Mouse (Mus musculus) myocyte (in vitro differentiated cells): ENCODE data around the gene Ap2a1. TPM values are rescaled to one million over a fixed set of nuclear protein-coding genes. Genes with fewer than 3 reads are reported as not detected.

Source experiments
- H3K27me3 ChIP-seq: one replicate; pipeline ENCODE4 v1.6.1; 2011; ENCODE audit not compliant: control insufficient read depth, insufficient read depth, insufficient read length
- H3K36me3 ChIP-seq: one replicate; pipeline ENCODE4 v1.6.1; 2011; ENCODE audit not compliant: control insufficient read depth, insufficient read depth
- H3K4me2 ChIP-seq: one replicate; pipeline ENCODE4 v1.6.1; 2011; ENCODE audit warnings: low read depth, control low read depth
- H3K4me3 ChIP-seq: one replicate; pipeline ENCODE4 v1.5.1; 2011; ENCODE audit warnings: mild to moderate bottlenecking, control low read depth, moderate library complexity
- H3K79me2 ChIP-seq: one replicate; pipeline ENCODE4 v1.6.1; 2011; ENCODE audit not compliant: control insufficient read depth, insufficient read depth
- H3ac ChIP-seq: one replicate; pipeline ENCODE4 v1.6.1; 2011; ENCODE audit not compliant: control insufficient read depth, insufficient read length
- CEBPB ChIP-seq: IDR thresholded peaks from 2 replicates; pipeline ENCODE4 v1.6.1; 2011; ENCODE audit warnings: mild to moderate bottlenecking, moderate library complexity; ENCODE audit not compliant: poor library complexity, insufficient read depth, severe bottlenecking
- E2F4 ChIP-seq: IDR thresholded peaks from one replicate; pipeline ENCODE4 v1.6.1; 2011; ENCODE audit warnings: mild to moderate bottlenecking, control low read depth, moderate library complexity; ENCODE audit not compliant: insufficient read depth
- MAX ChIP-seq: IDR thresholded peaks from one replicate; pipeline ENCODE4 v1.6.1; 2011; ENCODE audit warnings: low read depth, mild to moderate bottlenecking, control low read depth
- MYOD1 ChIP-seq, 3 experiments: IDR thresholded peaks; one replicate each; pipeline ENCODE4 v1.6.1; 2011; ENCODE audit warnings: control low read depth in 2 of 3, low read depth in 2 of 3, mild to moderate bottlenecking in 2 of 3, moderate library complexity in 1 of 3; ENCODE audit not compliant: insufficient read length in 2 of 3, control insufficient read depth in 1 of 3
- MYOG ChIP-seq, 3 experiments: IDR thresholded peaks; one replicate each; pipeline ENCODE4 v1.6.1; 2011; ENCODE audit warnings: control low read depth in 2 of 3, low read depth in 2 of 3, mild to moderate bottlenecking in 2 of 3; ENCODE audit not compliant: insufficient read length in 2 of 3, control insufficient read depth in 1 of 3, insufficient read depth in 1 of 3
- POLR2A ChIP-seq: IDR thresholded peaks from one replicate; pipeline ENCODE4 v1.6.1; 2011; ENCODE audit warnings: low read depth, mild to moderate bottlenecking, control low read depth, moderate library complexity; ENCODE audit not compliant: insufficient read length
- POLR2AphosphoS2 ChIP-seq: IDR thresholded peaks from one replicate; pipeline ENCODE4 v1.6.1; 2011; ENCODE audit warnings: low read depth, control low read depth; ENCODE audit not compliant: insufficient read length
- REST ChIP-seq: IDR thresholded peaks from one replicate; pipeline ENCODE4 v1.6.1; 2011; ENCODE audit warnings: mild to moderate bottlenecking, control low read depth, moderate library complexity; ENCODE audit not compliant: insufficient read depth, insufficient read length
- SRF ChIP-seq: IDR thresholded peaks from one replicate; pipeline ENCODE4 v1.6.1; 2011; ENCODE audit warnings: low read depth; ENCODE audit not compliant: control insufficient read depth, insufficient read length
- TCF12 ChIP-seq: IDR thresholded peaks from one replicate; pipeline ENCODE4 v1.6.1; 2011; ENCODE audit warnings: mild to moderate bottlenecking, control low read depth; ENCODE audit not compliant: poor library complexity, insufficient read depth, severe bottlenecking
- TCF3 ChIP-seq: IDR thresholded peaks from one replicate; pipeline ENCODE4 v1.6.1; 2011; ENCODE audit warnings: low read depth, control low read depth; ENCODE audit not compliant: insufficient read length
- USF1 ChIP-seq: IDR thresholded peaks from one replicate; pipeline ENCODE4 v1.6.1; 2011; ENCODE audit warnings: low read depth, mild to moderate bottlenecking, control low read depth, moderate library complexity
- polyA plus RNA-seq: library from polyadenylated mRNA; unstranded; fragments of >200 nt; fragmentation: generic; extraction: Trizol; gene quantifications from one replicate; pipeline ENCODE4 v1.2.1, GENCODE M21; 2012; ENCODE audit warnings: missing spikeins

Ap2a1 gene
- polyA plus RNA-seq, 1 experiment, result 125 TPM

GRCm38 (mm10) chr7:44890180-44890579, 39.1 kb downstream of the Ap2a1 start:
- H3K36me3 ChIP-seq, result no peaks in the 10 kb centered on the region
- no peak overlapping the region for H3K4me2 ChIP-seq
- no peak overlapping the region for H3ac ChIP-seq
- no peak overlapping the region for H3K4me3 ChIP-seq
- TF ChIP-seq TCF12 (no peak), POLR2A (no peak), MYOG (IDR thresholded peaks at IDR 0.05; ENCODE audit: control insufficient read depth in 1 of 3, insufficient read depth in 1 of 3, insufficient read length in 2 of 3, low read depth in 2 of 3) (no peak)
- H3K27me3 ChIP-seq, result no peaks in the 10 kb centered on the region
- peaks cover 50% of the 10 kb centered on the region for H3K79me2 ChIP-seq

GRCm38 (mm10) chr7:44888256-44889105, 40.8 kb downstream of the Ap2a1 start:
- TF ChIP-seq MAX (no peak), MYOD1 (IDR thresholded peaks at IDR 0.05; ENCODE audit: control insufficient read depth in 1 of 3, insufficient read length in 2 of 3, low read depth in 2 of 3) (no peak), TCF12 (no peak), CEBPB (no peak), POLR2A (no peak), POLR2AphosphoS2 (no peak), USF1 (no peak), TCF3 (no peak), MYOG (IDR thresholded peaks at IDR 0.05; ENCODE audit: control insufficient read depth in 1 of 3, insufficient read depth in 1 of 3, insufficient read length in 2 of 3, low read depth in 2 of 3) (no peak), REST (no peak), E2F4 (no peak), SRF (no peak)
- Histone ChIP-seq H3K36me3 (no peaks in the 10 kb centered on the region), H3ac (no peak overlapping the region), H3K4me3 (no peak overlapping the region), H3K27me3 (no peaks in the 10 kb centered on the region), H3K79me2 (peaks cover 50% of the 10 kb centered on the region), H3K4me2 (no peak overlapping the region)

GRCm38 (mm10) chr7:44886964-44887363, 42.3 kb downstream of the Ap2a1 start:
- H3ac ChIP-seq, result no peak overlapping the region
- H3K36me3 ChIP-seq, result no peaks in the 10 kb centered on the region
- H3K4me3 ChIP-seq, result no peak overlapping the region
- TF ChIP-seq POLR2A (no peak), TCF3 (no peak), MYOG (IDR thresholded peaks at IDR 0.05; ENCODE audit: control insufficient read depth in 1 of 3, insufficient read depth in 1 of 3, insufficient read length in 2 of 3, low read depth in 2 of 3) (no peak), MAX (no peak), MYOD1 (IDR thresholded peaks at IDR 0.05; ENCODE audit: control insufficient read depth in 1 of 3, insufficient read length in 2 of 3, low read depth in 2 of 3) (no peak), TCF12 (no peak), CEBPB (no peak), SRF (no peak), REST (no peak), POLR2AphosphoS2 (no peak), E2F4 (no peak), USF1 (no peak)
- no peaks in the 10 kb centered on the region for H3K27me3 ChIP-seq
- peaks cover 48% of the 10 kb centered on the region for H3K79me2 ChIP-seq
- no peak overlapping the region for H3K4me2 ChIP-seq

- Histone ChIP-seq H3K27me3 (no peaks in the 10 kb centered on the region), H3K36me3 (no peaks in the 10 kb centered on the region), H3K79me2 (peaks cover 27% of the 10 kb centered on the region), H3K4me2 (no peak overlapping the region), H3K4me3 (no peak overlapping the region), H3ac (no peak overlapping the region)
- TF ChIP-seq USF1, result no peak
- TF ChIP-seq REST, result no peak
- no peak for TF ChIP-seq TCF12
- TF ChIP-seq CEBPB, result no peak
- no peak for TF ChIP-seq POLR2A
- TF ChIP-seq TCF3, result no peak
- TF ChIP-seq MYOG (IDR thresholded peaks at IDR 0.05; ENCODE audit: control insufficient read depth in 1 of 3, insufficient read depth in 1 of 3, insufficient read length in 2 of 3, low read depth in 2 of 3), result no peak
- no peak for TF ChIP-seq E2F4
- TF ChIP-seq MYOD1 (IDR thresholded peaks at IDR 0.05; ENCODE audit: control insufficient read depth in 1 of 3, insufficient read length in 2 of 3, low read depth in 2 of 3), result no peak
- no peak for TF ChIP-seq POLR2AphosphoS2
- no peak for TF ChIP-seq SRF
- TF ChIP-seq MAX, result no peak
These were observed 44.7 kb downstream of the Ap2a1 start for GRCm38 (mm10) chr7:44884637-44885036.
